Mouse (Mus musculus): ENCODE results near the gene Slc35g2.
A peak's percentile ranks its signal among the peaks of the same experiment; 100 is the strongest.

Slc35g2 gene

DNA sequence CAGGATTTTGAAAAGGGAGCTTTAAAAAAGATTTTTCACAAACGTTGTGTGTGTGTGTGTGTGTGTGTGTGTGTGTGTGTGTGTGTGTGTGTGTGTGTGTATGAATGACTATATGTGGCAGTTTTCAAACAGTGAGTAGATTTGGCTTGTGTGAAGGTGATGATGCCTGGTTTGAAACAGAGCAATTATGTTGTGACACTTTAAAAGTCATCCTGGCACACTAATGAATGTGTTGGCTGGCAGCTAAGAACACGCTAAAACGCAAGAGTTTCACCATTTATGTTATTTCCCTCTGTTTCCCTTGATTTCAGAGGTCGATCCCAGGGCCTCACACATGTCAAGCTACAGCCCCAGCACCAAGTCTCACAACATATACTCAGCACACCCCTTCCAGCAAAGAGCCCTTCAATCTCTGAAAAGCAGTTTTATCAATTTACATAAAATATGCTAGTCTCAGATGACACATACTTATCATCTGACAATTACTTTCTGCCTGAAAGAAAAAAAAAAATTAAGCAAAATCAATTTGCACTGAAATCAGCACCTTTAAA is 12.8 kb downstream of the Slc35g2 start:
- no peak for DNase-seq

DNA sequence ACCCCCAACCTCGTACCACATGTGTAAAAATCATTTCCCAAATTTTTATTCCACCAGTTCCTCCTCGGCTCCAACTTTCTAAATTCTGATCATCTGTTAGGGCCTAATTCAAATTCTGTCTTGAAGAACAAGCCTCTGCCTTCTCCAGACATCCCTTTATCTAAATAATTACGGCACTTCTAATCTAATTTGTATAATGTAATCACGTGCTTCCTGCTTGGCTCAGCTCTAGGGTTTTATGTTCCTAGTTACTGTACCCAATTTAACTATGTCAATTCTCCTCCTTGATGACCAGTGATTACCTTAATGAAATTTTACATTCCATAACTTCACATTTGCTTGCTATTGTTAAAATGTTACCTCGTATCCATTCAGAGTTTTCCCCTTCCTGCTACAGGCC is 15.2 kb downstream of the Slc35g2 start:
- no peak for DNase-seq

DNA sequence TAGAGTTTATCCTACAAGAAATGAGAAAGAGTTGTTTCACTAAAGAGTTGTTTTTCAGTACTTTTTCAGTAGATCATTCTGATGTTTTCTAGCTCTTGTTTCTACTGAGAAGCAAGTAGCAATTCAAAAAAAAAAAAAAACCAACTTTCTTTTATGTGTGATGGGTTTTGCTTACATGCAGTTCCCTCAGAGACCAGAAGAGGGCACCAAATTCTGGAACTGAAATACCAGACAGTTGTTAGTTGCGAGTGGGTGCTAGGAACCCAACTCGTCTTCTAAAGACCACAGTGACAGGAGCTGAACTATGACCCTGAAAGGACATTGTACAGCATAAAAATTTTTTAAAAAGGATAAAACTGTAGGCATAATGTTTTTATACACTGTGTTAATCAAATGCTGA is 22.6 kb downstream of the Slc35g2 start:
- DNase-seq, result peak; percentile 44

DNA sequence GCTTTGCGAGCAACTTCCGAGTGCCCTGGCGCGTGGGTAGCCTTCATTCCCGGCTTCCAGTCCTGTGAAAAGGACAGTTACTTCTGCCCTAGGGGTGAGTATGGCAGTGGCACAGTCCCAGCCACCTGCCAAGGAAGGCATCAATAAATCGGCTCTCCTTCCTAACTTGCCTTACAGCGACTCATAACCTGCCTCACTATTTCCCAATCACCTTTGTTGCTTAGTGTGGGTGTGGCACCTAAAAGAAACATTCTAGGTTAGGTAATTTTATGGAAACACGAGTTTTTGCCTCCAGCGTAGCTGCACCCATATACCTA is 24.3 kb downstream of the Slc35g2 start:
- no peak for DNase-seq

DNA sequence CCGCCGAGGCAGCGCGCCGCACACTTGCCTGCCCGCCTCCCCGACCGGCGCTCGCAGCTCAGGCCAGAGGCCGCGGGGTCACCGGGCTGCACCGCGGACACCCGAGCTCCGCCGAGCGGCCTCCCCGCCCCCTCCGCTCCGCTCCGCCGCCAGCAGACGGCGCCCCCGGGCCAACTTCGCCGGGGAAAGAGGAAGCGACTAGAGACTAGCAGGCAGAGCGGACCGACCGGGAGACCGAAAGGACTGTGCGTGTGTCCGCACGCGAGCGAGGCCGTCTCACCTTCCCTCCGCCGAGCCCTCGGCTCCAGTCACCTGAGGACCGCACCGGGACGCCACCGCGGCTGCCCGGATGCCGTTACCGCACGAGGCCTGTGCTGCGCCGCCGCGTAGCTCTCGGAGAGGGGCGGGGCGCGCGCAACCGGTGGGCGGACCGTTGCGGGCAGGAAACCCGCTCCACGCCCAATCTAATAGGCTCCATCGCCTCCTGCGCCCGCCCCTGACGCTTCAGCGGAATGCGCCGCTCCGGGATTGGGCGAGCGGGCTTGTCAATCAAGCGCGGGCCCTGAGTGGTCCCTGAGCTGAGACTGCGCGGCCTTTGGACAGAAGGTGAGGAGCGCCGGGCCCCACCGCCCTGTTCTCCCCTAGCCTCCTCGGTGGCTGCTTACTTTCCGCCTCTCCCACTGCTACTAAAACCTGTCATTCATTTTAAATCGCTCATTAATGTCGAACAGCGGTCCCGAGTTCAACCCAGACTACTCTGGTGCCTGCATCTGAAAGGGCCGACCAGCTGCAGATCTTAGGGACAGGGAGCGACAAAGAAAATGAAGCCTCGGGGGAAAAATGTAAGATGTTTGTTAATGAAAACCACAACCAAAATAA is 24.9 kb downstream of the Slc35g2 start, which contains the start of gene Nck1:
Gene Nck1 (minus strand): TSS at position 420 of the 879 bp plus-strand sequence.
- DNase-seq, result peak; percentile 99

DNA sequence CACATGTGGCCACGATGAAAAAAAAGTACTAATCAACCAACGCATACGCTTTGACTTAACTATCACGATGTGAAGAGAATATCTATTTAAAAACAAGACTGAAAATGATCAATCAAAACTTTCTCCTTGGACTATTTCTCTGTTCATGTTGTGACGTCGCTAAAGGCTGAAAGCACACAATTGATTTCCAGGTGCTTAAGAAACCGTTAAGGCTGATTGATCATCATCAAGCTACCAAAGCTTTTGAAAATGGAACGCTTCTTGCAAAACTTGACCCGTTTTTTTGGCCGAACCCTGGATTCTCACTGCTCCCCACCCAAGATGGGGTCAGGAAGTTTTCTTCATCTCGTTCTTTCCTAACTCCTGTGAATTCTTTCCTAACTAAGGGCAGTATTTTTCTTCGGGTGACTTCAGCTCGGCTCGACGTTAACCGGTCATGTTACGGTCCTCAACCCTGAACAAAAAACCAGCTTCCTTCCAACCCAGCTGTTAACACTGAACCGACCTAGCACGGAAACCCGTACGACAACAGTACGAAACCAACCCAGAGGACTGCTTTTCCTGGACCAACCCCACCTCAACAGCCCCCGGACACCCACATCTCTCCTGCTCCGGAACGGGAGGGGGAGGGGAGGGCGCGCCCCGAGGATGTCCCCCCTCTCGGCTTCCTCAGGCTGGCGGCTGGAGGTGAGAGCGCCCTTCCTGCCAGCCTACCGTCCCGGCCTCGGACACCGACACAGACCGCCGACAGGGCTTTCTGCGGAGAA is 25.8 kb downstream of the Slc35g2 start:
- no peak for DNase-seq

DNA sequence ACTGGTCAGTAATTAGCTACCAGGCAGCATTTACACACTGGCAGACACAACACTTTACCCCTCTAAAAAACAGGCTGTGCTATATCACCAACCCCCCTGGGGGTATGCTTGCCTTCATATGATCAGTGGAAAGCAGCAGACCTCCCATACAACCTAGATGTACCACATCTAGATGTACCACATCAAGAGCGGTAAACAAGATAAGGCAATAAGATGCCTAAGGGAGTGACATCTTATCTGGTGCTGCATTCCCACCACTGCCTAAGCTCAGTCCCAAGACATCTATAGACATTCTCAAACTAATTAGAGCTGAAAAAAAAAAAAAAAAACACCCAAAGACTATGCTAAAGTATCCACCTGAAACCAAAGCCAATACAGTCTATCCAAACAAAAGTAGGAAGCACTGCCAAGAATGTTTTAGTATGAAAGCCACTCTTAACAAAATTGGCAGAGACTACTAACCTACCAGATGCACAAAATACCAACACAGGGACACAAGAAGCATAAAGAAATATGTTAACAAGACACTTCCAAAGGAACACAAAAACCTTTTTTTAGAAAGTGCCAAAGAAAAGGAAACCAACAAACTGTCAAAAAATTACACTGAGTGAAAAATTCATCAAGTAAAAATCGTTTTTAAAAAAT is 35.1 kb downstream of the Slc35g2 start:
- no peak for DNase-seq

DNA sequence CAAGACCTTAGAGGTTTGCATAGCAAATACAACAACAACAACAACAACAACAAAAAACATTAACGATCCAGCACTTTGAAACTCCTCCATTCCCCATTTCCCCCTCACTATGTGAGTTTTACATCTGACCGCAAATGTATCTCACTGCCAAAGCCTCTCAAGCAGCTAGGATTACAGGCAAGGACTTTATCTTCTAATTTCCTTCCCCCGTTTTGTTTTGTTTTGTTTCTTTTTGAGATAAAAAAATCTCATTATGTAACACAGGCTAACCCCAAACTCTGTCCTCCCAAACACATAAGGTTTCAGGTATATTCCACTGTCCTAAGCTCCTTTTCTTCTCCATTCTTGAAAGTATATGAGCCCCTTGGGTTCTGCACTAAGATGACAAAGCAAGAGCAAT is 36.2 kb downstream of the Slc35g2 start:
- no peak for DNase-seq

DNA sequence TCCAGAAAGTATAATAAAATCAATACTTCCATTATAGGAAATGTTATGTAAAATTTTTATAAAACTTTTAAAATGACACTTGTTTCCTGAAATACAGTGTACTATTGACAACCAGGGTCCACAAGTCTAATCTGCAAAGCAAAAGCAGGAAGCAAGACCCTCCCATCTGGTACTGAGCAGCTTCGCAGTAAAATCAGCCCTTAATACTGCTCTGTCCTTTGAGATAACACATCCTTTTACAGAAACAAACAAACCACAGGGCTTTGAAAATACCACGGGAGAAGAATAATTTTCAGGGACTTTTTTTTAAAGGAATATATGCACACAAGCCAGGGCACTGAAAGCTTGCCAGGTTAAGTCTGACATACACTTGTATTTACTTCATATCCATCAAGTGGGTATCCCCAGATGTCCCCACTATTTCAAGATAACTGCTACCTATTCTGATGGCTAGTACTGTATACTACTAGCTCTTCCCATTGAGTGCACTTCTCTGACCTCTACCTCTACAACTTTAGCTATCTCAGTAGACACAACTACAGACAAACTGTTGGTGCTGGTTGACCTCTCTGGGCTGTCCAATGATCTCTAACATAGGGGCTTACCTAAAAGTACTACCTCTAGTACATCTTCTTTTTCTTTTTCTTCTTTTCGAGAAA is 37.9 kb downstream of the Slc35g2 start:
- no peak for DNase-seq

DNA sequence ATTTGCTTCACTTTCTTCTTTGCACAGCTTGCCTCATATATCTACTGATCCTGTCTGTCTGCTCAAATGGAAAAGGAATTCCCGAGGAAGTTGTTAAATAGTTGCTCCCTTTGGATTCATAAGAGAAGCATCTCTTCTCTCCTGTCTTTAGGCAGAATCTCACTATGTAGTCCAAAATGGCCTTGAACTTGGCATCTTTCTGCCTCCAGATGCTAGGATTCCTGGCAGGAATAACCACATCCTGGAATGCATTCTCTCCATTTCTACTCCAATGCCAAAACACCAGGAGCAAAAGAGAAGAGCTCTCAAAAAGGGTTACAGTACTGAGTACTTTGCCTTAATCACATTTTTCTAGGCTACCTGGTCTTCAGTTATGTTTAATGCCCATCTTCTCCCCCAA is 39.6 kb downstream of the Slc35g2 start:
- no peak for DNase-seq

DNA sequence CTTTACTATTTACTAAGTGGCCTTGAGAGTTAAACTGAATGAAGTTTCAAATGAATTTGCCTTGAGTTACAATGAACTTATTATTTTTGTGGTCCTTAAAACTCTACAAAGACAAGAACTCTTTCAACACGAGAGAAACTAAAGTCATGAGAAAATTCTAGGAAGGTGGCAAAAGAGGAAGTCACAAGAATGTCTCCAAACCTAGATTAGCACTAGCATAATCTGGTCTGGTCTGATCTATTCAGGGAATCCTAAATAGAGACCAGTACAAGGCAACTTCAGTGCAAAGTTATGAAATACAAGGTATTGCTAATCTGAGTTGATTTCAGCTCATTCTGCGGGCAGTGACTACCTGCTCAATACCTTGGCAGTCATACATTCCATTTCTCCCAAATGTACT is 45.7 kb downstream of the Slc35g2 start:
- DNase-seq, result no peak

DNA sequence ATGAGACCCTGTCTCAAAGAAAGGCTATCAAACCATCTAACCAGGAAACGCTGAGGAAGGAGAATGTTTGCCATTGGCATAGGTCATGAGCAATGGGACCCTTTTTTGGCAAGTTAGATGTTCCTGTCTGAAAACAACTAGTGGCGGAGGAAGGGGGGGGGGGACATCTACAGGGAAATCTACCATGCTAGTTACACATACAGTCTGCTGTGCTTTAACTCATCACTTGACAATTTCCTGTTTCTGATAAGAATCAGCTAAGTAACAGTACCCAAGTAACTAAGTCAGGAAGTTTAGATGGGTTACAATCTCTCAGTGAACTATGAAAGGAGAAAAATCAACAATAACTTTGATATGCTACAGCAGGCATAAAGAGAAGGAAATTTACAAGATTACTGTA is 48.9 kb downstream of the Slc35g2 start:
- DNase-seq, result no peak

DNA sequence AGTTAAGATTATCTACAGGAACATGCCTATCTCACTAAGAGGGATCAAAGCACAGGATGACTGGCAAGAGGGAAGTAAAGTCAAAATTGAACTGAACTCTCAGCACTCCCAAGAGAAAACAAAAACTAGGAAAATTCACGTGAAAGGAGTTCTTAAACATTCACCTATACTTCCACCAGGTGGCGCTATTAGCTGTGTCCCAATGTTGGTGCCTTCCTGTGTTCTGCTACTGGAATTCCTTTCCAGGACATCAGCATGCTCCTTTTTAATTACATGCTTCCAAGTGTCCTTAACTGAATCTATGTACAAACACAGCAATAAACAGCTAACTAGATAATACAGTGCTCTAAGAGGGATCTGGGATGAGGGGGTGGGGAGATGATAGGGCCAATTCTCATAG is 50.3 kb downstream of the Slc35g2 start:
- DNase-seq, result peak; percentile 78

DNA sequence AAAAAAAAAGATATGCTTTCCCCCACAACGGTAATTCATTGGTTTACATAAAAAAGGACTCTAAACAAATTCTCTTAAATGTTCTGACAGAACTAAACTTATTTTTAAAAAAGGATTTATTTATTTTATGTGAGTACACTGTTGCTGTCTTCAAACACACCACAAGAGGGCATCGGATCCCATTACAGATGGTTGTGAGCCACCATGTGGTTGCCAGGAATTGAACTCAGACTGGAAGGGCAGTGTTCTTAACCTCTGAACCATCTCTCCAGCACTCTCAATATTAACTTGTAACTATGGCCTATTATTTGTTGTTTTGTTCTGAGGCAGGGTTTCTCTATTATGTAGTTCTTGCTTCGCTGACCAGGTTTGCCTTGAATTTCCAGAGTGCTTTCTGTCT is 50.9 kb downstream of the Slc35g2 start:
- peak; percentile 11 for DNase-seq

DNA sequence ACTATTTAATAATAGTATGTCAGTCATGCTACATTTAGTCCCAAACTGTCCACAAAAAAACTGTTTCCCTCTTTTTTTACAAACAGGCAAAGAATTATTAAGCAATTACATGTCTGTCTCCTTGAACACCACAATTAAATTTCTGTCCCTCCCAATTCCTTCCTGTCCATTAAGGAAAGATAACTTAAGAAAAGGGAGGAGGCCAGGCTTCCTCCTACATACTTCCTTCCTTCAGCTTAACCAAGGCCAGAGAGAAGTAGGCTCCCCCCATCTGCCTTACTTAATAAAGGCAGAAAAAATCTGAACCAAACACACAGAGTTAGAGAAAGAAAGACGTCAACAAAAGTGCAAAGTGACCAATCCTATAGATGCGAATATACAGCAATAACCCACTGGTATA is 63.3 kb downstream of the Slc35g2 start:
- peak; percentile 6 for DNase-seq

DNA sequence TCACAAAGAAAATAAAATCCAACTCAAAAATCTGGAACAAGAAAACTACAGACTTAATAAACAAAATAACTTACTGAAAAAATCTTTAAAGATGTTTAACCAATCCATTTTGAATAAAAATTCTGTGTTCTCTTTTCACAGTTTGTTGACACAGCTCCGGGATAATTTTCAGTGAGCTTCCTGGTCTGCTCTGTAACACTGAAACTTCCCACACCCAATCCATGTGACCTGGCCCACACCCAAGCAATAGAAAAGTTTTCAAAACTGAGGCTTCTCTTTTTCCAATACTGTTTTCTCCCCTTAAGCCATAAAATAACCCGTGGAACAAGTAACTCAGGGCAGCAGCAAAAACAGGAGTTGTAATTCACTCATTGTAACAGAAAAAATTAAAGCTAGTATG is 64.2 kb downstream of the Slc35g2 start:
- peak; percentile 73 for DNase-seq

DNA sequence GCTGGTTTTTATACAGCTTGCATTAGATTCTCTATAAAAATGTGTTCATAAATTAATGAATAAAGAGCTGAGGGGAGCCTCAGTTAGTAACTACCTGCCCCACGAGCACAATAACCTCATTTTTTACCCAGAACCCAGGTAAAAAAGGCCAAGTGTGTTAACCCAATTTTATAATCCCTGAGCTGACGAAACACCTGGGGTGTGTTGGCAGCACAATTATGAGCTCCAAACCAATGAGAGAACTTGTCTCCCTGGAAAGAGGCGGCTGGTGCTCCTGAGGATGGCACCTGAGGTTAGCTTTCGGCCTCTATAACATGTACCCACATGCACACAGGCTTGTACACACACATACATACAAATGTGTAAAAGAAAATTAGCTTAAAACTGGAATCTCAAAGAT is 65.4 kb downstream of the Slc35g2 start:
- DNase-seq, result no peak

Measured in lung, postnatal 10 days (tissue).